Mouse (Mus musculus) neural tube, embryonic 13.5 days (tissue): ENCODE results near the gene Gm20683. TPM values are rescaled to one million over a fixed set of nuclear protein-coding genes. Genes with fewer than 3 reads are reported as not detected.
"Not testable (repeated sequence)": the region's sequence is repeated elsewhere in the genome, so short reads cannot be mapped to it uniquely, and the experiment has no call there.

Experiments
- ATAC-seq: fragments of 200-750 bp; cut with Nextera tagmentation; 2 replicates; pipeline ENCODE4 v1.8.0; 2017; ENCODE audit warnings: low read depth, mild to moderate bottlenecking, moderate TSS enrichment, moderate library complexity
- H3K27ac ChIP-seq: fragments of 300-500 bp; sonication (generic); replicated peaks from 2 replicates; pipeline ENCODE4 v1.5.1; 2015; ENCODE audit warnings: moderate library complexity, mild to moderate bottlenecking, inconsistent platforms
- H3K27me3 ChIP-seq: fragments of 300-500 bp; sonication (generic); 2 replicates; pipeline ENCODE4 v1.6.1; 2015; ENCODE audit warnings: mild to moderate bottlenecking, inconsistent platforms
- H3K36me3 ChIP-seq: fragments of 300-500 bp; sonication (generic); 2 replicates; pipeline ENCODE4 v1.6.1; 2015; ENCODE audit warnings: mild to moderate bottlenecking, inconsistent platforms
- H3K4me1 ChIP-seq: fragments of 300-500 bp; sonication (generic); replicated peaks from 2 replicates; pipeline ENCODE4 v1.6.1; 2015; ENCODE audit warnings: inconsistent platforms
- H3K4me2 ChIP-seq: fragments of 300-500 bp; sonication (generic); 2 replicates; pipeline ENCODE4 v1.6.1; 2015; ENCODE audit warnings: inconsistent platforms, mild to moderate bottlenecking, moderate library complexity
- H3K4me3 ChIP-seq: fragments of 300-500 bp; sonication (generic); 2 replicates; pipeline ENCODE4 v1.5.1; 2015; ENCODE audit warnings: mild to moderate bottlenecking, inconsistent platforms
- H3K9ac ChIP-seq: fragments of 300-500 bp; sonication (generic); 2 replicates; pipeline ENCODE4 v1.6.1; 2015; ENCODE audit warnings: moderate library complexity, mild to moderate bottlenecking, inconsistent platforms
- H3K9me3 ChIP-seq: fragments of 300-500 bp; sonication (generic); 2 replicates; pipeline ENCODE4 v1.6.1; 2016; ENCODE audit warnings: inconsistent platforms
- WGBS: fragments of 180-500 bp; shearing (Covaris S2); methylation state at CpG from one replicate; pipeline ENCODE4 v1.1.7; 2015; 5-methylcytosine and 5-hydroxymethylcytosine counted together
- polyA plus RNA-seq: library from polyadenylated mRNA; unstranded; fragments of >200 nt; fragmentation: Nextera tagmentation; extraction: Ambion mirVana; gene quantifications from 2 replicates; pipeline ENCODE4 v1.2.1, GENCODE M21; 2015

Gm20683 gene
- polyA plus RNA-seq, 1 experiment from 2014 or later: 7.5 TPM

DNA sequence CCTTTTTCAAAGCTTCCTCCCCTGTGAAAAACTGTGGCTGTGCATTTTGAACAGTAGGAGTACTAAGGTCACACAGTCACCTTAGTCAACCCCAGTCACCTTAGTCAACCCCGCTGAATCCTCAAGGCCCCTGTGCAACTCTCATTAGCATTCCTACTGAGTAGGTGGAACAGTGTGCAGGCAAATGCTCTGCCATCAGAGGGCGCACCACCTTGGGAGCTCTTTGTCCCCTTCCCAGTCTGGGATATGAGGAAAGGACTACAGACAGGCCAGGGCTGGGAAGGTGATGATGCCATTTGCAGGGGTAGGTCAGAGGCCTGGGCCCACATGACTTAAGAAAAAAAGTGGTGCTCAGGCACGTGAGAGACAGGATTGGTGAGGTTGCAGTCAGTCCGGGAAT is 37.7 kb upstream of the Gm20683 start:
- Histone ChIP-seq H3K9ac (no peak overlapping the region), H3K36me3 (peaks cover 51% of the 10 kb centered on the region), H3K9me3 (no peaks in the 10 kb centered on the region), H3K4me2 (no peak overlapping the region), H3K27me3 (no peaks in the 10 kb centered on the region), H3K4me3 (no peak overlapping the region), H3K27ac (no peak overlapping the region), H3K4me1 (peaks cover 35% of the 10 kb centered on the region)
- 40% methylated on average over 4 of the region's 4 CpGs for WGBS
- no peak for ATAC-seq

DNA sequence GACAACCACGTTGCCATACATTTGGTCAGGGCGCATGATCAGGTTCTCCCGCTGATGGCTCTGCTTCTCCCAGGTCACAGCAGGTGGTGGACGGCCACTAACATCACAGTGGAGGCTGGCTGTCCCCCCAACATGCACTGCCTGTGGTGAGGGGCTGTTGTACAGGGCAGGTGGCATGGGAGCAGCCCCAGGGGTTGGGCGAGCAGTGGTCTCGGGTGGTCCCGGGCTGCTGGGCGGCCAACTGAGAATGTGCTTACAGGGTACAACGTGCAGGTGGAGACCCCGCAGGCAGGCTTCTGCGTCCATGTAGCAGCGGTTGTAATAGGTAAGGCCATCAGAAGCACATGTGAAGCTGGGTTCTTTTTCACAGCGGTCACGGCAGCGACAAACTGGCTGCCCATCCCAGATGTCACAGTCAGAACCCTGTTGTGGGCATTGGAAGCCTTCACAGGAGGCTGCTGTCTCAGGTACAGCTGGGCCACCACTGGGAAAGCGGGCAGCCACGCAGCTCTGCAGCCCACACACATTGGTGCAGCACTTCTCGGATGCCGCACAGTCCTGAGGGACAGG is 37.1 kb upstream of the Gm20683 start:
- 87% methylated on average over 19 of the region's 19 CpGs for WGBS
- H3K4me2 ChIP-seq: no peak overlapping the region
- no peak overlapping the region for H3K27ac ChIP-seq
- ATAC-seq: no peak
- no peaks in the 10 kb centered on the region for H3K9me3 ChIP-seq
- H3K4me1 ChIP-seq: peaks cover 41% of the 10 kb centered on the region
- no peaks in the 10 kb centered on the region for H3K27me3 ChIP-seq
- H3K9ac ChIP-seq: no peak overlapping the region
- H3K36me3 ChIP-seq: peaks cover 46% of the 10 kb centered on the region
- H3K4me3 ChIP-seq: no peak overlapping the region

DNA sequence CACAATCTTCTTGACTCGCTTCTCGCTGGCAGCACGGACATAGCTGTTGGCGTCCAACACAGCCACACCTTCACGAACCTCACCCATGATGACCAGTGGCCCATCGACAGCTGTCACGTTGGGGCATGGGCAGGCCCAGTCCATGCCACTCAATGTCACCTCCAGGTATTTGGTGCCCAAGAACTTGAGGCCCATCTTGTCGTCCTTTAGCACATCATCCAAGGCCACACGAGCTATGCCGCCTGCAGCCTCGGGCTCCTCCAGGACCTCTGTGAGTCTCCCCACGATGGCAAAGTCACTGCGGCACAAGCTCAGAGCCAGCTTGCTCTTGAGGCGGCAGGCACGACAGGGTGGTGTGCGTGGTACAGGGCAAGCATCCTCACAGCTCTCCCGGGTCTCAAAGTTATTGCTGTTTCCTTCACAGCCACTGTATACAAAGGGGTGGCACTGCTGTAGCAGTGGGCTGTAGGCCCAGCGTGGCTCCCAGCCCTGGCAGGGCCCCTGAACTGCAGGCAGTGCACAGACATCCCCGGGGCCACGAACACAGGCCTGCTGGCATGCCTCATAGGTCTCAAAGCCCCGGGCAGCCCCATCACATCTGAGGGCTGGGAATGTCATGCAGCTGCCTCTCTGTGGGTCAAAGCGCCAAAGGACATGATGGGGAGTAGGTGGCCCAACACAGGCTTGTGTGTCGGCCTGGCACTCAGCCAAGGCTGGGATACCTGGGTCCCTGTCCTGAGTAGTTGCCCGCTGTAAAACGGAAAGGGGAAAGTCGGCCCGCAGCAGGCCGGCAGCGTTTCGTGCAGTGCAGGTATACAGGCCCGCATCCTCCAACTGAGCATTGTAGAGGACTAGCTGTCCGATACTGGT is 36.4 kb upstream of the Gm20683 start:
- no peak for ATAC-seq
- Histone ChIP-seq H3K36me3 (peaks cover 38% of the 10 kb centered on the region), H3K27me3 (no peaks in the 10 kb centered on the region), H3K4me1 (peaks cover 41% of the 10 kb centered on the region), H3K4me3 (no peak overlapping the region), H3K4me2 (no peak overlapping the region), H3K9me3 (no peaks in the 10 kb centered on the region), H3K27ac (no peak overlapping the region), H3K9ac (no peak overlapping the region)
- WGBS: 93% methylated on average over 32 of the region's 32 CpGs

DNA sequence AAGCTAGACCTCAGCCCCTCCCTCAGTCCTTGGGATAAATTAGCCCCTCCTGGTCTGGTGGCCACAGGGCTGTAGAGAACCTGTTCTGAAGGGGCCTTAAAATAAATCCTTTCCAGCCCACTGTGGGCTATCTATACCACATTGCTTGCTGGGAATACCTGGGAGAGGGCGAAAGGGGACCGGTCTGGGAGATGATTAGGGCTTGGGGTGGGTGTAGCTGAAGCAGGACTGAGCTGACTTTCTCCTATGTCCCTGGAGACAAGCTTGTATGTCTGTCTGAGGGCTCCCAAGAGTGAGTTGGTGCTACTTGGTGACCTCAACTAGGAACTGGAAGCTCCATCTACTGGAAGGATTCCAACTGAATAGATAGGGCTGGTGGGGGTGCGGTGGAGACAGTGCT is 35.5 kb upstream of the Gm20683 start:
- H3K4me1 ChIP-seq: peaks cover 41% of the 10 kb centered on the region
- no peak for ATAC-seq
- H3K9me3 ChIP-seq: no peaks in the 10 kb centered on the region
- peak overlapping the region; percentile 31; the same call in 1 of the 2 replicates for H3K9ac ChIP-seq
- no peak overlapping the region for H3K27ac ChIP-seq
- H3K36me3 ChIP-seq: peaks cover 29% of the 10 kb centered on the region
- H3K27me3 ChIP-seq: no peaks in the 10 kb centered on the region
- H3K4me2 ChIP-seq: 0 out of 2 replicates have a peak overlapping the region, but pooled peaks have one; percentile 94
- 89% methylated on average over 3 of the region's 3 CpGs for WGBS
- no peak overlapping the region for H3K4me3 ChIP-seq

DNA sequence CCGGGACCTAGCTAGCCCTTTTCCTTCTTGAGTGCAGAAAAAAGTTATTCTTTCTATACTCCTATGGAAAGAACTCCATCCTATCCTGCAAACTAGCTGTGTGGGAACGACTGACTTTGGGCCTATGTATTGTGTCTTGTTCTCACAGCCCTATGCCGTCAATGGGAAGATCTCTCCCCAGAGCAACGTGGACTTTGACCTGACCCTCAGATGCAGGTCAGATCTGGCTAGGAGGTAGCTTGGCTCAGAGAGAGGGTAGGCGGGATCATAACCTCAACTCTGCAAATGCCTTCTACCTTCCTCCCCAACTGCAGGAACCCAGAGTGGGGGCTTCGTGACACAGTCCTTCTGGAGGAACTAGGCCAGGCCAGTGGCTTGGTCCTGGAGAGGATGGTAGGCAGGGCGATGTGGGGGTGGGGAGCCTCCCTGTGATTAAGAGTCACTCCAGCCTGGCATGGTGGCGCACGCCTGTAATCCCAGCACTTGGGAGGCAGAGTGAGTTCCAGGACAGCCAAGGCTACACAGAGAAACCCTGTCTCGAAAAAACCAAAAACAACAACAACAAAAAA is 34.9 kb upstream of the Gm20683 start:
- Histone ChIP-seq H3K27me3 (no peaks in the 10 kb centered on the region), H3K4me1 (peaks cover 37% of the 10 kb centered on the region), H3K9ac (peak overlapping the region; percentile 92), H3K27ac (no peak overlapping the region; the same call in 1 of the 2 replicates), H3K36me3 (peaks cover 23% of the 10 kb centered on the region), H3K4me2 (peak overlapping the region; percentile 94), H3K4me3 (peak overlapping the region; percentile 79), H3K9me3 (no peaks in the 10 kb centered on the region)
- WGBS: 58% methylated on average over 10 of the region's 10 CpGs
- ATAC-seq: no peak

DNA sequence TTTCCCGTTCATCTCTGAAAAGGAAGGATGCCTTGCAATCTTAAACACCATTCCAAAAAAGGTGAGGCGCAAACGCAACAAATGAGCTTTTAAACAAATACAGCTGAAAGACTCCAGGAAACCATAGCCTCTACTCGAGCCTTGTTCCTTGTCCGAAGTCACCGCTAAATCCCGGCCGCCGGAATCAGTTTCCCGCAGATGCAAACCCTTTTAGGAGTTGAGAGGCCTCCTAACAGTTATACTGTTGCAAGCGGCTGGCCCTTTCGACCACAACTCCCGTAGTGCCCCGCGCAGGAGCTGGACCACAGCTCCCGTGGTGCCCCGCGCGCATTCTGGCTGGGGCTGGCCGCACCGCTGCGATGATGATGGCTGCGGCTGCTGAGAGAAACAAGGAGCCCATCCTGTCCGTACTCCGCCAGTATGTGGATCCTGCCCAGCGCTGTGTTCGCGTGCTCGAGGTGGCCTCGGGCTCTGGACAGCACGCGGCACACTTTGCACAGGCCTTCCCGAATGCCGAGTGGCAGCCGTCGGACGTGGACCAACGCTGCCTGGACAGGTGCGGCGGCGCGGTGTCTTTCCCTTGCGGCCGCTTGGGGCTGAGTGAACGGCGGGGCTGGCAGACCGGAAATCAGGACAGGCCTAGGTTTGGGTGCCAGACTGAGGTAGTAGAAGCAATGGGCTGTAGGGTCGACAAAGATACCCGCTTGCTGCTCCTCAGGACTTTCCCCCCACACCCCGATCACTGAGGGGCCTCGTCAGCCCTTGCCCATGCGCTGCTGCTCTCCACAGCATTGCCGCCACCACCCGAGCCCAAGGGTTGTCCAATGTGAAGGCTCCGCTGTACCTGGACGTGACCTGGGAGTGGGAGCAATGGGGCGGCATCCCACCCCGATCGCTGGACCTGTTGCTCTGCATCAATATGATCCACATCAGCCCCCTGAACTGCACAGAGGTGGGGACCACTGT is 33.9 kb upstream of the Gm20683 start:
- under 1% methylated on average over 59 of the region's 59 CpGs for WGBS
- Histone ChIP-seq H3K27me3 (no peaks in the 10 kb centered on the region), H3K4me3 (peak overlapping the region; percentile 79), H3K36me3 (peaks cover 23% of the 10 kb centered on the region), H3K27ac (peak overlapping the region; percentile 92), H3K4me1 (peaks cover 28% of the 10 kb centered on the region), H3K4me2 (peak overlapping the region; percentile 94), H3K9me3 (no peaks in the 10 kb centered on the region), H3K9ac (peak overlapping the region; percentile 92)
- peak; percentile 93 for ATAC-seq

DNA sequence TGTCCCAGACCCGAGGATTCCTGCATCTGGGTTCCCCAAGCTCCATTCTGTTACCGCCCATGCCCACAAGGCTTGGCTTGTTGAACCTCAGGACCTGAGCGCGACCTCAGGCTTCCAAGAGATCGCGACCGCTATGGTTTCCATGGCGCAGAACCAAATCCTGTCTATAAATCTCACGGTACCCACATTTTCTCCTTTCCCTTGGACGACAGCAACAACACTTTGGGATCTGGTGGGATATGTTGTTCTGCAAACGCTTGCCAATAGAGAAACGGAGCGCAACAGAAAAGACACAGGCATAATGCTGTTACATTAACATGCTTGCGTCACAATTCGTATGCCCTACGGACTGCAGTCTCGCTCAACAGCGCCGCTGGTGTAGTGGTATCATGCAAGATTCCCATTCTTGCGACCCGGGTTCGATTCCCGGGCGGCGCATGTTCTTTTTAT is 33.2 kb upstream of the Gm20683 start, which contains the start of gene Mettl26:
TSS of gene Mettl26 (plus strand) at position 354 of the 450 bp plus-strand sequence.
- H3K4me3 ChIP-seq: peak within 1 kb of the TSS; percentile 79
- peak within 1 kb of the TSS; percentile 92 for H3K9ac ChIP-seq
- no peaks in the 10 kb centered on the region for H3K27me3 ChIP-seq
- H3K27ac ChIP-seq: peak within 1 kb of the TSS; percentile 92
- H3K9me3 ChIP-seq: no peaks in the 10 kb centered on the region
- H3K36me3 ChIP-seq: peaks cover 21% of the 10 kb centered on the region
- WGBS: under 1% methylated on average over 25 of the region's 25 CpGs
- H3K4me1 ChIP-seq: peaks cover 23% of the 10 kb centered on the region
- peak within 1 kb of the TSS; percentile 94 for H3K4me2 ChIP-seq
- ATAC-seq: peak; percentile 71

DNA sequence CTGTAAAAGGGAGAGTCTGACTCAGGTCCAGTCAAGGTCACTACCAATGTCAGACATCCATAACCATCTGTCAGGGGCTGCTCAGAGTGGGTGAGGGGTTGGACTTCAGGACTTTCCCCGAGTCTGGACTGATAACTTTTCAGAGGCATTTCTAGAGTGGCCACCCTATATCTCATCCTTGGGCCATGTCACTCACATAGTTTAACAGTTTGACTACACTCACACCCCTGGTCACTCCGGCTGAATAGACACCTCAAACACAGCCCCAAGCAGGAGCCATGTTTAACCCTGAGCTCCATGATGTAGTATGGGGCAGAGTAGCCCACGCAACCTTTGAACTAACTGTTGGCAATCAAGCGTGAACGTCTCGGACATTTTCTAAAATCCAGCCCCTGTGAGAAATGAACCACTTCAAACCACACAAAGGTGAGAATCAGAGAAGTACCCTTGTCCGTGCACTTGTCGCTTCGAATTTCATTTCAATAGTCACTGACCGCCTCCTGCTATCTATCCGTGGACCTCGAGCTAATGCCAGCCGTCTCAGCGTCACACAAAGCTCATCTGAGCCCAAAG is 32.7 kb upstream of the Gm20683 start:
- peak overlapping the region; percentile 92 for H3K9ac ChIP-seq
- H3K36me3 ChIP-seq: peaks cover 16% of the 10 kb centered on the region
- WGBS: 8% methylated on average over 14 of the region's 14 CpGs
- peak overlapping the region; percentile 92 for H3K27ac ChIP-seq
- peak overlapping the region; percentile 79 for H3K4me3 ChIP-seq
- peaks cover 23% of the 10 kb centered on the region for H3K4me1 ChIP-seq
- no peak; the same call in 1 of the 2 replicates for ATAC-seq
- no peaks in the 10 kb centered on the region for H3K9me3 ChIP-seq
- peak overlapping the region; percentile 94 for H3K4me2 ChIP-seq
- no peaks in the 10 kb centered on the region for H3K27me3 ChIP-seq

DNA sequence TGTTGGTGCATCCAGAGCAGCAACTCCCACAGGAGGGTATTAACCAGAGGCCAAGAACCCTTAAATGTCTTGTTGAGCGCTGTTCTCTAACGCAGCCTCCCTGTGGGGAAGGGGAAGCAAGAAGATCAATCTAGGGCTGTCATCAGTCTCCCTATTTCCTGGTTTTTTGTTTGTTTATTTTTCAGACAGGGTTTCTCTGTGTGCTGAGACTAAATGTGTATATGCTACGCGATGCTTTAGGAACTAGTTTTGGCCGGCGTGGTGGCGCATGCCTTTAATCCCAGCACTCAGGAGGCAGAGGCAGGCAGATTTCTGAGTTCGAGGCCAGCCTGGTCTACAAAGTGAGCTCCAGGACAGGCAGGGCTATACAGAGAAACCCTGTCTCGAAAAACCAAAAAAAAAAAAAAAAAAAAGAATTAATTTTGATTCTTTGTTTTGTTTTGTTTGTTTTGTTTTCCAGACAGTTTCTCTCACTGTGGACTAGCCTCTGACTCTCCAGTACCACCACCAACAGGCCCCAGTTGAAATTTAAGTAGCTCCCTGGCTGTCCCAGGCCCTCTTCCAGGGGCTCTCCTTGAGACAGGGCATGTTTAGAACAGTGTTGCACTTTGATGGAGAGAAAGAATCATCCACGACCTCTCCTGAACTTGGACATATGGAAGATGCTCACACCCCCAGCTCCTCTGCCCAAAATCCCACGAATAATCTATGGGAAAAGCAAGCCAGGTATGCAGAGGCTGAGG is 32.0 kb upstream of the Gm20683 start:
- Histone ChIP-seq H3K4me2 (peak overlapping the region; percentile 94), H3K9me3 (no peaks in the 10 kb centered on the region), H3K27ac (peak overlapping the region; percentile 92), H3K4me1 (peaks cover 28% of the 10 kb centered on the region), H3K9ac (peak overlapping the region; percentile 92), H3K4me3 (peak overlapping the region; percentile 79), H3K36me3 (peaks cover 10% of the 10 kb centered on the region), H3K27me3 (no peaks in the 10 kb centered on the region)
- ATAC-seq: no peak
- 78% methylated on average over 11 of the region's 11 CpGs for WGBS

DNA sequence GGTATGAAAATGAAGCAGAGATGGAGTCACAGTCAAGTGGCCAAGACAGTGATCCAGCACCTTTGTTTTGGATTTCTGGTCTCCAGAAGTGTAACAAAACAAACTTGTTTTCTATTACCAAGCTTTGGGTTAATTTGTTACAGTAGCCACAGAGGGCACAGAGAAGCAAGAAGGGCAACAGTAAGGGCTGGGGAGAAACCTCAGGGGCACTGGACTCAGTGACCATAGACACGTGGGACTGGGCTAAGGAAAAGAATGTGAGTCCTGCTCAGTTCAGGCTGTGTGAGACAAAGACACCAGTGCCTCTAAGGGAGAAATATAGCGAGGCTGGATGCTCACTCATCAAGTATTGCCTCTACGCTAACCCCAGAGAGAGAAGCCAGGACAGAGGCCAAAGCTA is 31.1 kb upstream of the Gm20683 start:
- H3K36me3 ChIP-seq: peaks cover under 1% of the 10 kb centered on the region
- no peak overlapping the region for H3K4me3 ChIP-seq
- no peaks in the 10 kb centered on the region for H3K9me3 ChIP-seq
- H3K9ac ChIP-seq: no peak overlapping the region
- H3K4me1 ChIP-seq: peaks cover 34% of the 10 kb centered on the region
- no peak overlapping the region for H3K27ac ChIP-seq
- H3K4me2 ChIP-seq: no peak overlapping the region
- no peaks in the 10 kb centered on the region for H3K27me3 ChIP-seq
- WGBS: 76% methylated on average over 3 of the region's 3 CpGs
- no peak for ATAC-seq

DNA sequence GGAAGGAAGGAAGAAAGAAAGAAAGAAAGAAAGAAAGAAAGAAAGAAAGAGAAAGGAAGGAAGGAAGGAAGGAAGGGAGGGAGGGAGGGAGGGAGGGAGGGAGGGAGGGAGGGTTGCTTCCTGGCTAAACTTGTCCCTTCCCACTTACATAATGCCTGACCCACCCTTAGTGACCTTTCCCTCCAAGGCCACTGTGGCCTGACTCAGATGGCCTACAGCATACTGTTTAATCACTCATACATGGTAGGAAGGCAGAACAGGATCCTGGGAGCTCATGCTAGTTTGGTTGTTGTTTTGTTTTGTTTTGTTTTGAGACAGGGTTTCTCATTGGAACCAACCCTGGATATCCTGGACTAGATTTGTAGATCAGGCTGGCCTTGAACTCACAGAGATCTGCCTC is 30.0 kb upstream of the Gm20683 start:
- H3K4me2 ChIP-seq, H3K27me3 ChIP-seq, ATAC-seq, H3K9me3 ChIP-seq, H3K36me3 ChIP-seq, H3K4me3 ChIP-seq, H3K27ac ChIP-seq, H3K9ac ChIP-seq: not testable (repeated sequence)
- H3K4me1 ChIP-seq: peaks cover 31% of the 10 kb centered on the region
